17 mouse cellular contexts compared by ENCODE assay signal in the genomic region with DNA sequence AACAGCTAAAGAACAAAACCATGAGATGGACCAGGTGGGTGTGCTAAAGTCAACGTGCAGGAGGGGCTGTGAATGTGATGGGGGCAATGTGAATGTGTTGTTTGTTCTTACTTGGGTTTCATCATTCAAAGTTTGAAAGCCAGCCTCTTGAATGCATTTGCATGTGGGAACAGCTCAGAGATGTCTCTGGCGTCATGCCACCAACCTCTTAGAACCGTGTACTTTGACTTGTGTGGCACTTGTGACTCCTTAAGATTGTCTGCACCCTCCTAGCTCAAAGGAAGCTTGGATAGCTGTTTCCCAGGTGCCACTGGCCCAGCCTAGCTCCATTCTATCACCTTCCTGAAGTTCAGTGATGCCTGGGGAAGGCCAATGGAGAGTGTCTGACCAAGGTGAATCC.
DNase-seq lines count a peak whose midpoint lies in the region; ATAC-seq lines count a peak whose summit lies in the region.
"Had no signal": no experiment of that assay in that cellular context is flagged by ENCODE, and none has a peak within 500 bp of the region (broad histone marks: within the 10 kb centered on the region; RNA-seq: fewer than 3 reads in every experiment).

No protein-coding gene starts in this region.

- H3K4me1 ChIP-seq in intestine, embryonic 16.5 days (ENCODE audit: control insufficient read depth, insufficient read depth, low read length): peaks cover 33% of the 10 kb centered on the region

- peak; percentile 41 for DNase-seq in heart, postnatal 4 days
- DNase-seq in heart, postnatal 10 days: no peak
- DNase-seq in lung, adult 18-20 months: peak; percentile 90 to 94
- peak; percentile 89 for DNase-seq in lung, postnatal 25 days (ENCODE audit: low spot score)
- no peak for DNase-seq in c-Kit-positive CD71-positive TER-119-positive erythroid progenitor cells, embryonic 14.5 days (ENCODE audit: low spot score)
- no peak for DNase-seq in left cerebral cortex, adult 9 months (ENCODE audit: low spot score in 2 of 2)
- no peak for DNase-seq in left cerebral cortex, postnatal 25 days (ENCODE audit: low spot score in 2 of 2)
- DNase-seq: adrenal gland, postnatal 25 days; cerebellum, postnatal 10 days; embryo, embryonic 11 days; right cerebral cortex, adult 18-20 months had no signal

- no peaks in the 10 kb centered on the region for H3K36me3 ChIP-seq in intestine, embryonic 16.5 days (ENCODE audit: control insufficient read depth, insufficient read depth, low read length)
- H3K36me3 ChIP-seq: embryonic facial prominence, embryonic 15.5 days; heart, embryonic 13.5 days; hindbrain, embryonic 10.5 days; liver, embryonic 15.5 days; stomach, embryonic 15.5 days had no signal

- H3K27me3 ChIP-seq in intestine, embryonic 16.5 days (replicated peaks; ENCODE audit: control insufficient read depth, insufficient read depth, low read length): no peaks in the 10 kb centered on the region
- H3K27me3 ChIP-seq: embryonic facial prominence, embryonic 15.5 days; liver, embryonic 15.5 days; stomach, embryonic 15.5 days had no signal

- no peak overlapping the region for H3K4me3 ChIP-seq in intestine, embryonic 16.5 days (ENCODE audit: low read length)
- H3K4me3 ChIP-seq: embryonic facial prominence, embryonic 15.5 days; heart, embryonic 13.5 days; hindbrain, embryonic 10.5 days; liver, embryonic 15.5 days; stomach, embryonic 15.5 days had no signal

- no peak overlapping the region for H3K9ac ChIP-seq in intestine, embryonic 16.5 days (ENCODE audit: low read depth, low read length)
- H3K9ac ChIP-seq: embryonic facial prominence, embryonic 15.5 days; heart, embryonic 13.5 days; liver, embryonic 15.5 days; stomach, embryonic 15.5 days had no signal

- WGBS in intestine, embryonic 16.5 days: 56% methylated on average over 3 of the region's 3 CpGs

- no peaks in the 10 kb centered on the region for H3K9me3 ChIP-seq in intestine, embryonic 16.5 days (ENCODE audit: control insufficient read depth, low read length)
- H3K9me3 ChIP-seq: embryonic facial prominence, embryonic 15.5 days; heart, embryonic 13.5 days; hindbrain, embryonic 10.5 days; liver, embryonic 15.5 days; stomach, embryonic 15.5 days had no signal

- intact Hi-C loops in heart, postnatal 10 days (cut with DNase I): loop anchor here (2.0 kb wide), 1 partner anchor 146 kb away; no protein-coding TSS in a partner anchor
- intact Hi-C loops in left cerebral cortex, postnatal 25 days (cut with DNase I): no loop called here

- H3K4me2 ChIP-seq in intestine, embryonic 16.5 days (ENCODE audit: low read depth, low read length): no peak overlapping the region
- H3K4me2 ChIP-seq: embryonic facial prominence, embryonic 15.5 days; heart, embryonic 13.5 days; liver, embryonic 15.5 days; stomach, embryonic 15.5 days had no signal

- no peak for ATAC-seq in intestine, embryonic 16.5 days

- peak overlapping the region; percentile 79; the same call in 1 of the 2 replicates for H3K27ac ChIP-seq in intestine, embryonic 16.5 days (ENCODE audit: low read length)
- H3K27ac ChIP-seq: embryonic facial prominence, embryonic 15.5 days; heart, embryonic 13.5 days; hindbrain, embryonic 10.5 days; liver, embryonic 15.5 days; stomach, embryonic 15.5 days had no signal

Comparison
In these comparisons a context has a peak if more than half of its experiments do, and no peak if none do; other contexts are left out.
1. DNase-seq: peak in heart, postnatal 4 days (single experiment), lung, adult 18-20 months (2 of 2) and lung, postnatal 25 days (single experiment); none in heart, postnatal 10 days (0 of 2), c-Kit-positive CD71-positive TER-119-positive erythroid progenitor cells, embryonic 14.5 days (single experiment), left cerebral cortex, adult 9 months (0 of 2) and left cerebral cortex, postnatal 25 days (0 of 2).